Mouse (Mus musculus) thymus, adult 18-20 months (tissue): ENCODE measurements around the gene Upk3b.
"Not testable (repeated sequence)": the region's sequence is repeated elsewhere in the genome, so short reads cannot be mapped to it uniquely, and the experiment has no call there.

Source experiments
- DNase-seq, 2 experiments: peaks; one replicate each; pipeline ENCODE4 v3.0.0; 2022; ENCODE audit warnings: mixed read lengths in 2 of 2

Gene Upk3b

GRCm38 (mm10) chr5:136035285-136035684 is 3.0 kb upstream of the Upk3b start:
- no peak for DNase-seq

- no peak for DNase-seq
Measured at GRCm38 (mm10) chr5:136036667-136037066, 1.6 kb upstream of the Upk3b start.

GRCm38 (mm10) chr5:136040210-136040609 is 1.9 kb downstream of the Upk3b start:
- no peak for DNase-seq

GRCm38 (mm10) chr5:136041260-136041659 is 3.0 kb downstream of the Upk3b start:
- DNase-seq = no peak

GRCm38 (mm10) chr5:136041666-136042065 is 3.4 kb downstream of the Upk3b start:
- no peak for DNase-seq

GRCm38 (mm10) chr5:136044865-136045264 is 6.6 kb downstream of the Upk3b start:
- DNase-seq = no peak

GRCm38 (mm10) chr5:136045408-136045807 is 7.1 kb downstream of the Upk3b start:
- DNase-seq = no peak

- peak; percentile 43 to 57 for DNase-seq
Measured at GRCm38 (mm10) chr5:136045987-136046386, 7.7 kb downstream of the Upk3b start.

- not testable (repeated sequence) for DNase-seq
Measured at GRCm38 (mm10) chr5:136048541-136048940, 10.2 kb downstream of the Upk3b start.

- DNase-seq = no peak
Measured at GRCm38 (mm10) chr5:136049926-136050325, 11.6 kb downstream of the Upk3b start.

GRCm38 (mm10) chr5:136051231-136052085 is 13.2 kb downstream of the Upk3b start:
- no peak for DNase-seq

- no peak for DNase-seq
Measured at GRCm38 (mm10) chr5:136052861-136053655, 14.8 kb downstream of the Upk3b start.

- no peak for DNase-seq
Measured at GRCm38 (mm10) chr5:136054301-136055077, 16.2 kb downstream of the Upk3b start, which contains the start of gene Upk3bl. Gene Upk3bl, plus strand, starts transcription at chr5:136054492.

- no peak for DNase-seq
Measured at GRCm38 (mm10) chr5:136056062-136056461, 17.8 kb downstream of the Upk3b start.

- no peak for DNase-seq
Measured at GRCm38 (mm10) chr5:136057085-136057484, 18.8 kb downstream of the Upk3b start.

- DNase-seq = peak; percentile 43
Measured at GRCm38 (mm10) chr5:136061567-136061966, 23.3 kb downstream of the Upk3b start.

- no peak for DNase-seq
Measured at GRCm38 (mm10) chr5:136063920-136064319, 25.6 kb downstream of the Upk3b start.

- DNase-seq = not testable (repeated sequence)
Measured at GRCm38 (mm10) chr5:136066404-136067148, 28.3 kb downstream of the Upk3b start.

GRCm38 (mm10) chr5:136069411-136069810 is 31.1 kb downstream of the Upk3b start:
- DNase-seq = no peak

- no peak for DNase-seq
Measured at GRCm38 (mm10) chr5:136073051-136073450, 34.8 kb downstream of the Upk3b start.

GRCm38 (mm10) chr5:136073526-136073925 is 35.2 kb downstream of the Upk3b start:
- no peak for DNase-seq

GRCm38 (mm10) chr5:136075076-136075475 is 36.8 kb downstream of the Upk3b start:
- DNase-seq = no peak
